In genomic region chr7:116992166-116992565, GRCm38 (mm10) we compare ENCODE assay signal across 13 mouse cellular contexts.
"Had no signal": no experiment of that assay in that cellular context is flagged by ENCODE, and none has a peak within 500 bp of the region (broad histone marks: within the 10 kb centered on the region; RNA-seq: fewer than 3 reads in every experiment).

No protein-coding gene starts in this region.

- DNase-seq: gastrocnemius, postnatal 14 days; gastrocnemius, postnatal 36 days; heart, adult 11 months; heart, adult 2 months; heart, postnatal 14 days; heart, postnatal 36 days; kidney, adult 11 months; kidney, adult 2 months; kidney, adult 9 months; kidney, postnatal 14 days; kidney, postnatal 36 days; liver; liver, embryonic 13.5 days had no signal
